Mouse (Mus musculus) forebrain, embryonic 12.5 days (tissue): ENCODE measurements around the gene Gm49486. TPM values are rescaled to one million over a fixed set of nuclear protein-coding genes. Genes with fewer than 3 reads are reported as not detected.

Experiments used
- ATAC-seq: fragments of 200-750 bp; cut with Nextera tagmentation; 2 replicates; pipeline ENCODE4 v1.8.0; 2017; ENCODE audit warnings: moderate TSS enrichment; ENCODE audit not compliant: low FRiP score
- H3K27ac ChIP-seq: fragments of 300-500 bp; sonication (generic); 2 replicates; pipeline ENCODE4 v1.5.1; 2016; ENCODE audit warnings: mild to moderate bottlenecking
- H3K27me3 ChIP-seq: fragments of 300-500 bp; sonication (generic); 2 replicates; pipeline ENCODE4 v1.6.1; 2016; ENCODE audit warnings: mild to moderate bottlenecking
- H3K36me3 ChIP-seq: fragments of 300-500 bp; sonication (generic); replicated peaks from 2 replicates; pipeline ENCODE4 v1.6.1; 2016; ENCODE audit warnings: mild to moderate bottlenecking
- H3K4me1 ChIP-seq: fragments of 300-500 bp; sonication (generic); 2 replicates; pipeline ENCODE4 v1.6.1; 2016
- H3K4me2 ChIP-seq: fragments of 300-500 bp; sonication (generic); 2 replicates; pipeline ENCODE4 v1.6.1; 2016; ENCODE audit warnings: mild to moderate bottlenecking, moderate library complexity
- H3K4me3 ChIP-seq: fragments of 300-500 bp; sonication (generic); replicated peaks from 2 replicates; pipeline ENCODE4 v1.5.1; 2016; ENCODE audit warnings: mild to moderate bottlenecking
- H3K9ac ChIP-seq: fragments of 300-500 bp; sonication (generic); 2 replicates; pipeline ENCODE4 v1.6.1; 2016; ENCODE audit warnings: mild to moderate bottlenecking
- H3K9me3 ChIP-seq: fragments of 300-500 bp; sonication (generic); 2 replicates; pipeline ENCODE4 v1.6.1; 2016
- WGBS: fragments of 180-500 bp; shearing (Covaris S2); methylation state at CpG from one replicate; pipeline ENCODE4 v1.1.7; 2016; 5-methylcytosine and 5-hydroxymethylcytosine counted together
- polyA plus RNA-seq: library from polyadenylated mRNA; unstranded; fragments of >200 nt; fragmentation: Nextera tagmentation; extraction: Ambion mirVana; gene quantifications from 2 replicates; pipeline ENCODE4 v1.2.1, GENCODE M21; 2016

Gene Gm49486
- polyA plus RNA-seq, 1 experiment from 2014 or later = 0.49 TPM

DNA sequence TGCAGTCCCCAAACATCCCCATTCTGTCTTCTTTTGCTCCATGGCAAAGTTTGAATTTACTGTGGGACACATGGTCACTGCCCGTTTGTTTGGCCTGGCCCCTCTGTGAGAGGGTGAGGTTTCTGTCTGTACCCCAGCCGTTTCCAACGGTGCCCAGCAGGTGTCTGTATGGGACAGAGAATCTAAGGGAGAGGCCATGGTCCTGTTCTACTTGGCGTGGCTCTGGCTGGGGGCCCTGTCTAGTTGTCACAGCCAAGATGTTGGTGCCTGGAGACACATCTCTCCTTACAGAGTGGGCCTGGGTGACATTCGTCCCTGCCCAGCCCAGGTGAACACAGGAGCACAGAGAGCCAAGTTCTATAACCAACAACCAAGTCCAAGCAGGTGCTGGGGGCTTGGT is 51.7 kb downstream of the Gm49486 start:
- Histone ChIP-seq H3K9ac (no peak overlapping the region), H3K4me3 (no peak overlapping the region), H3K9me3 (no peaks in the 10 kb centered on the region), H3K27ac (no peak overlapping the region), H3K27me3 (no peaks in the 10 kb centered on the region), H3K4me1 (no peaks in the 10 kb centered on the region), H3K36me3 (no peaks in the 10 kb centered on the region), H3K4me2 (no peak overlapping the region)
- 65% methylated on average over 5 of the region's 5 CpGs for WGBS
- ATAC-seq = no peak

DNA sequence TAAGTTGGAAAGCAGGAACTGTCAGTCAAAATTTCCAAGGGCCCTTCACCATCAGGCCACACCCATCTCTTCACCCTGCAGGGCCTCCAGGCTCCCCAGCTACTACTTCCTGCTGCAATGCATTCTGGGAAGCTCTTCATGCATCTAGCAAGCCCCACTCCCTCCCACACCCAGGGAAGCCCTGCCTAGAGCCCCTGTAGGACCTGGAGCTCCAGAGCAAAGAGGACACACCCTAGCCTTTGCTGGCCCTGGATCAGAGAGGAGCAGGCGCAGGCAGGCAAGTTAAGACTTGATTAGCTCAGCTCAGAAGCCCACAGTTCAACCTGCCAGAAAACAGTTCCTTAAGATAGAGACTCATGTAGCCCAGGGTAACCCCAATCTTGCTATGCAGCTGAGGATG is 52.2 kb downstream of the Gm49486 start:
- no peak for ATAC-seq
- Histone ChIP-seq H3K9me3 (no peaks in the 10 kb centered on the region), H3K27me3 (no peaks in the 10 kb centered on the region), H3K4me3 (no peak overlapping the region), H3K36me3 (no peaks in the 10 kb centered on the region), H3K4me1 (no peaks in the 10 kb centered on the region), H3K9ac (no peak overlapping the region), H3K4me2 (no peak overlapping the region), H3K27ac (no peak overlapping the region)
- WGBS = 90% methylated on average over 1 of the region's 1 CpGs

- Histone ChIP-seq H3K27ac (no peak overlapping the region), H3K4me1 (no peaks in the 10 kb centered on the region), H3K9me3 (no peaks in the 10 kb centered on the region), H3K4me3 (no peak overlapping the region), H3K4me2 (no peak overlapping the region), H3K9ac (no peak overlapping the region), H3K27me3 (no peaks in the 10 kb centered on the region), H3K36me3 (no peaks in the 10 kb centered on the region)
- ATAC-seq = no peak
- 80% methylated on average over 5 of the region's 5 CpGs for WGBS
Observed at GRCm38 (mm10) chr15:79282434-79282833, 53.2 kb downstream of the Gm49486 start.

DNA sequence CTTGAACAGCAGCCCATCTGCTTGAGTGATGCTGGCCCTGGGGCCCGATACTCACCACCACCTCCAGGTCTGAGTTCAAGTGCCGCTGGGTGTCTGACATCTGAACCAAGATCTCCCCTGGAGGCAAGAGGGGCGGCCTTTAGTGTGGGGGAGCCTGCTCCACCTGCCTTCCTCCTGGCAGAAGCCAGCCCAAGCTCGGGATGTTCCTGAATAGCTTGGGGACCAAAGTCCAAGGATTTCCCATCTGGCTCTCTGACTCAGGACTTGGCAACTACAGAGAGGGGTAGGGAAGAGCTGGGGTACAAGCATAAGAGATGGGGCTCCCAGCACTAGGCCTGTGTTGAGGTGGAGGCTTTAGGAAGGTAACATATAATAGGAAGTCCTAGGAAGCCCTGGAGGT is 54.2 kb downstream of the Gm49486 start:
- no peak for ATAC-seq
- H3K9me3 ChIP-seq = no peaks in the 10 kb centered on the region
- 86% methylated on average over 4 of the region's 4 CpGs for WGBS
- no peak overlapping the region for H3K4me2 ChIP-seq
- no peaks in the 10 kb centered on the region for H3K4me1 ChIP-seq
- H3K4me3 ChIP-seq = no peak overlapping the region
- no peaks in the 10 kb centered on the region for H3K36me3 ChIP-seq
- no peaks in the 10 kb centered on the region for H3K27me3 ChIP-seq
- H3K9ac ChIP-seq = no peak overlapping the region
- no peak overlapping the region for H3K27ac ChIP-seq

- WGBS = 73% methylated on average over 10 of the region's 10 CpGs
- no peaks in the 10 kb centered on the region for H3K27me3 ChIP-seq
- no peak within 1 kb of the TSS for H3K4me3 ChIP-seq
- no peaks in the 10 kb centered on the region for H3K9me3 ChIP-seq
- no peak within 1 kb of the TSS for H3K9ac ChIP-seq
- H3K36me3 ChIP-seq = no peaks in the 10 kb centered on the region
- no peaks in the 10 kb centered on the region for H3K4me1 ChIP-seq
- no peak within 1 kb of the TSS for H3K4me2 ChIP-seq
- H3K27ac ChIP-seq = no peak within 1 kb of the TSS
- no peak for ATAC-seq
Observed at GRCm38 (mm10) chr15:79285399-79285798, 56.2 kb downstream of the Gm49486 start, which contains the start of gene Baiap2l2. Gene Baiap2l2, minus strand, starts transcription at chr15:79285537.

- Histone ChIP-seq H3K36me3 (no peaks in the 10 kb centered on the region), H3K27ac (no peak overlapping the region), H3K9ac (no peak overlapping the region), H3K4me3 (no peak overlapping the region), H3K4me1 (no peaks in the 10 kb centered on the region), H3K27me3 (no peaks in the 10 kb centered on the region), H3K9me3 (no peaks in the 10 kb centered on the region), H3K4me2 (no peak overlapping the region)
- no peak for ATAC-seq
- 92% methylated on average over 7 of the region's 7 CpGs for WGBS
Observed at GRCm38 (mm10) chr15:79286141-79286540, 57.0 kb downstream of the Gm49486 start.

- Histone ChIP-seq H3K27me3 (no peaks in the 10 kb centered on the region), H3K9me3 (no peaks in the 10 kb centered on the region), H3K27ac (no peak overlapping the region), H3K4me3 (no peak overlapping the region), H3K4me2 (no peak overlapping the region), H3K36me3 (no peaks in the 10 kb centered on the region), H3K9ac (no peak overlapping the region), H3K4me1 (no peaks in the 10 kb centered on the region)
- 86% methylated on average over 7 of the region's 7 CpGs for WGBS
- no peak for ATAC-seq
Observed at GRCm38 (mm10) chr15:79287091-79287490, 57.9 kb downstream of the Gm49486 start.

DNA sequence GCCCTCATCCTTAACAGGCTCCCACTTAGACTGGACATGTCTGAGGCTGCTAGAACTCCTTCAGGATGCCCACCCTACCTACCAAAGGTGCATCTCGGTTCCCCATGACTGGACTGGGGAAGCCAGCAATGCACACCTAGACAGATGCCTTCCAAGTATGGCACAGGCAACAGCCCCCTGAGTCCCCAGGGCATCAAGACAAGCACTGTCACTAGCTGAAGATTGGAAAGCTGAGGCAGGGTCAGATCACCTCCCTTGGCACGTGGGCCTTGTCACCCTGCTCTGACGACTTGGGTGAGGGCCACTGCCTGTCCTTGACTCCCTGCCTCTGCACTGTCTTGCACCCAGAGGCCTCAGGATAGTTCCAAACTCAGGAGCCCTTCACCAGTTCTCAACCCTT is 59.2 kb downstream of the Gm49486 start:
- Histone ChIP-seq H3K4me1 (no peaks in the 10 kb centered on the region), H3K36me3 (no peaks in the 10 kb centered on the region), H3K27ac (no peak overlapping the region), H3K27me3 (no peaks in the 10 kb centered on the region), H3K4me2 (no peak overlapping the region), H3K9me3 (no peaks in the 10 kb centered on the region), H3K4me3 (no peak overlapping the region), H3K9ac (no peak overlapping the region)
- 87% methylated on average over 3 of the region's 3 CpGs for WGBS
- no peak for ATAC-seq

GRCm38 (mm10) chr15:79289441-79289840 is 60.2 kb downstream of the Gm49486 start:
- Histone ChIP-seq H3K4me2 (no peak overlapping the region), H3K36me3 (no peaks in the 10 kb centered on the region), H3K4me3 (no peak overlapping the region), H3K4me1 (no peaks in the 10 kb centered on the region), H3K9ac (no peak overlapping the region), H3K27ac (no peak overlapping the region), H3K9me3 (no peaks in the 10 kb centered on the region), H3K27me3 (no peaks in the 10 kb centered on the region)
- WGBS = 89% methylated on average over 12 of the region's 12 CpGs
- no peak for ATAC-seq

DNA sequence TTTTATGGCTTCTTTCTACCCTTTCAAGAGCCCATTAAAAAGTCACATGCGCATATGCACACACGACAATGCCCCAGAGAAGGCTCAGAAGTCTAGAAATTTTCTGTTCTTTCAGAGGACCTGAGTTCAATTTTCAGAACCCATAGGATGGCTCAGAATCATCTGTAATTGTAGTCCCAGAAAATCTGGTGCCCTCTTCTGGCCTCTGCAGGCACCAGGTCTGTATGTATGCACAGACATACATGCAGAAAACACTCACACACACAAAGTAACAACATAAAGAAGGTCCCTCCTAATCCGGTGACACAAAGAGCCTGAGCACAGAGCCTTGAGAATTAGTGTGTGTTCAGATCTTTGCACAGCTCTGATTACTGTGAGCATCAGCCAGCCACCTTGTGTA is 61.1 kb downstream of the Gm49486 start:
- H3K27me3 ChIP-seq = no peaks in the 10 kb centered on the region
- ATAC-seq = no peak
- no peaks in the 10 kb centered on the region for H3K4me1 ChIP-seq
- H3K27ac ChIP-seq = no peak overlapping the region
- WGBS = 69% methylated on average over 3 of the region's 3 CpGs
- no peaks in the 10 kb centered on the region for H3K9me3 ChIP-seq
- no peak overlapping the region for H3K4me2 ChIP-seq
- H3K36me3 ChIP-seq = no peaks in the 10 kb centered on the region
- H3K9ac ChIP-seq = no peak overlapping the region
- H3K4me3 ChIP-seq = no peak overlapping the region

DNA sequence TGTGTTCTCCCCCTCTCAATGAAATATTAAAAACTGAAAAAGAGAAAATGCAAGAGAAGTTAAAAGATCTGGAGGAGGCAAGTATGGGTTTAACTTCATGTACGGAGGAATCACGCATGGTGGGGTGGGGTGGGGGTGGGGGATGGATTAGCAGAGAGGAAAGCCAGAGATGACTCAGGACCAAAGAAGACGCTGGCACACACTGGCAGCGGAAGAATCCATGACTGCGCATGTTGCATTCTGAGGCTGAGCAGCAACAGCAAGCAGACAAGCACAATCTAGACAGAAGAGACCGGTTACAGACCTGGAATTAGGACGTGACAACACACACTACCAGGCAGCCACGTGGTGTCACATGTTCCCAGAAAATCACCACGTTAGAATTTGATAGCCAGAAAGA is 63.6 kb downstream of the Gm49486 start:
- Histone ChIP-seq H3K27ac (no peak overlapping the region), H3K27me3 (no peaks in the 10 kb centered on the region), H3K36me3 (no peaks in the 10 kb centered on the region), H3K4me3 (no peak overlapping the region), H3K9ac (no peak overlapping the region), H3K4me2 (no peak overlapping the region), H3K4me1 (no peaks in the 10 kb centered on the region), H3K9me3 (no peaks in the 10 kb centered on the region)
- ATAC-seq = no peak
- 87% methylated on average over 9 of the region's 9 CpGs for WGBS

GRCm38 (mm10) chr15:79298553-79298952 is 69.4 kb downstream of the Gm49486 start:
- H3K4me1 ChIP-seq = no peaks in the 10 kb centered on the region
- H3K27me3 ChIP-seq = no peaks in the 10 kb centered on the region
- no peak overlapping the region for H3K27ac ChIP-seq
- H3K36me3 ChIP-seq = no peaks in the 10 kb centered on the region; the same call in 1 of the 2 replicates
- H3K4me3 ChIP-seq = no peak overlapping the region
- H3K9me3 ChIP-seq = no peaks in the 10 kb centered on the region
- no peak for ATAC-seq
- 91% methylated on average over 6 of the region's 6 CpGs for WGBS
- H3K4me2 ChIP-seq = no peak overlapping the region
- H3K9ac ChIP-seq = no peak overlapping the region

GRCm38 (mm10) chr15:79299563-79300155 is 70.5 kb downstream of the Gm49486 start:
- no peak overlapping the region for H3K9ac ChIP-seq
- no peak for ATAC-seq
- no peaks in the 10 kb centered on the region for H3K4me1 ChIP-seq
- H3K9me3 ChIP-seq = no peaks in the 10 kb centered on the region
- no peak overlapping the region for H3K27ac ChIP-seq
- 89% methylated on average over 2 of the region's 2 CpGs for WGBS
- no peak overlapping the region for H3K4me3 ChIP-seq
- H3K4me2 ChIP-seq = no peak overlapping the region
- H3K27me3 ChIP-seq = no peaks in the 10 kb centered on the region
- H3K36me3 ChIP-seq = no peaks in the 10 kb centered on the region; the same call in 1 of the 2 replicates
